Mouse (Mus musculus) hindbrain, embryonic 10.5 days (tissue): Measurements from ENCODE around the gene Pigyl. TPM values are rescaled to one million over a fixed set of nuclear protein-coding genes. Genes with fewer than 3 reads are reported as not detected.

Source experiments
- DNase-seq: peaks from one replicate; pipeline ENCODE4 v3.0.0-alpha.2; 2017; ENCODE audit warnings: low spot score
- H3K27ac ChIP-seq: fragments of 300-500 bp; sonication (generic); 2 replicates; pipeline ENCODE4 v1.5.1; 2016; ENCODE audit warnings: mild to moderate bottlenecking, moderate library complexity
- H3K27me3 ChIP-seq: fragments of 300-500 bp; sonication (generic); 2 replicates; pipeline ENCODE4 v1.6.1; 2016; ENCODE audit warnings: mild to moderate bottlenecking; ENCODE audit not compliant: poor library complexity, insufficient read depth, severe bottlenecking
- H3K36me3 ChIP-seq: fragments of 300-500 bp; sonication (generic); 2 replicates; pipeline ENCODE4 v1.6.1; 2016; ENCODE audit warnings: mild to moderate bottlenecking, moderate library complexity
- H3K4me1 ChIP-seq: fragments of 300-500 bp; sonication (generic); replicated peaks from 2 replicates; pipeline ENCODE4 v1.6.1; 2016; ENCODE audit warnings: mild to moderate bottlenecking
- H3K4me3 ChIP-seq: fragments of 300-500 bp; sonication (generic); 2 replicates; pipeline ENCODE4 v1.5.1; 2016; ENCODE audit warnings: mild to moderate bottlenecking, moderate library complexity
- H3K9me3 ChIP-seq: fragments of 300-500 bp; sonication (generic); 2 replicates; pipeline ENCODE4 v1.6.1; 2016; ENCODE audit warnings: mild to moderate bottlenecking, moderate library complexity
- WGBS: fragments of 180-500 bp; shearing (Covaris S2); methylation state at CpG from one replicate; pipeline ENCODE4 v1.1.7; 2016; 5-methylcytosine and 5-hydroxymethylcytosine counted together
- polyA plus RNA-seq: library from polyadenylated mRNA; unstranded; fragments of >200 nt; fragmentation: Nextera tagmentation; extraction: Ambion mirVana; gene quantifications from 2 replicates; pipeline ENCODE4 v1.2.1, GENCODE M21; 2016

Gene Pigyl
- polyA plus RNA-seq, 1 experiment from 2014 or later = 68.3 TPM

DNA sequence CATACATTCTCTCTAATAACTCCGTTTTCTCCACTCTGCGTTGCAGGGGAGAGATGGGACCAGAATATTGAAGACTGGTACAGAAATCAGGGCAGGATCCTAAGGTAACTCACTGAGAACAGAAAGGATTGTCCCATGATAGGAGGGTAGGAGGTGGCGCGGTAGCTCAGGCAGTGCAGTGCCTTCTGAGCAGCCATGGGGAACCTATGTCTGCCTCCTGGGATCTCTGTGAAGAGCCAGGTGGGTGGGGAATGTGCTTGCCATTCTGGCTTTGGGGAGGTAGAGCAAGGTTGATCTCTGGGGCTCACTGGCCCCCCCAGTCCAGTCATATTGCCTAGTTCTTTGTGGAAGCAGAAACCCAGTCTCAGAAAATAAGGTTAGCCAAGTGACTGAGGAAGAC, 11.1 kb downstream of the Pigyl start:
- Histone ChIP-seq H3K9me3 (peaks cover 6% of the 10 kb centered on the region), H3K36me3 (no peaks in the 10 kb centered on the region), H3K4me1 (peaks cover 13% of the 10 kb centered on the region), H3K27ac (no peak overlapping the region), H3K4me3 (no peak overlapping the region), H3K27me3 (peaks cover 11% of the 10 kb centered on the region)
- no peak for DNase-seq
- WGBS = 93% methylated on average over 4 of the region's 4 CpGs

GRCm38 (mm10) chr9:22169327-22169726, 12.7 kb downstream of the Pigyl start:
- H3K4me3 ChIP-seq = no peak overlapping the region
- no peaks in the 10 kb centered on the region for H3K27me3 ChIP-seq
- DNase-seq = no peak
- no peaks in the 10 kb centered on the region for H3K36me3 ChIP-seq
- 93% methylated on average over 11 of the region's 11 CpGs for WGBS
- peaks cover 6% of the 10 kb centered on the region for H3K9me3 ChIP-seq
- peaks cover 12% of the 10 kb centered on the region for H3K4me1 ChIP-seq
- H3K27ac ChIP-seq = no peak overlapping the region

DNA sequence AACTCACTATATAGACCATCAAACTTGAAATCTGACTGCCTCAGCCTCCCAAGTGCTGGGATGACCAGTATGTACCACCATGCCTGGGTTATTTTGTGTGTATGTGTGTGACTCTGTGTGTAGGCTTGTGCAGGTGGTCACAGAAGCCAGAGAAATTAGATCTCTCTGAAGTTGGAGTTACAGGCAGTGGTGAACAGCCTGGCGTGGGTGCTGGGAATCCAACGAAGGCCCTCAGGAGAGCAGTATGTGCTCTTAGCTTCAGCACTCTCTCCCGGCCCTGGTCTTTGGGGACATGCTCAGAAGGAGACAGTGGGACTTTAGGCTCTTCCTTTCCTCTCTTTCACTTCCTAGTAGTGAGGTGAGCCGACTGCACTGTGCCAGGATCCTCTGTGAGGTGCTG, 15.7 kb downstream of the Pigyl start:
- H3K27me3 ChIP-seq = no peaks in the 10 kb centered on the region
- no peak for DNase-seq
- WGBS = 88% methylated on average over 4 of the region's 4 CpGs
- peaks cover 14% of the 10 kb centered on the region for H3K9me3 ChIP-seq
- H3K4me3 ChIP-seq = no peak overlapping the region
- no peaks in the 10 kb centered on the region for H3K36me3 ChIP-seq
- H3K4me1 ChIP-seq = no peaks in the 10 kb centered on the region; the same call in 1 of the 2 replicates
- no peak overlapping the region for H3K27ac ChIP-seq

GRCm38 (mm10) chr9:22188025-22188611, 31.5 kb downstream of the Pigyl start, which contains the start of gene Zfp872:
Gene Zfp872 (plus strand): TSS chr9:22188090.
- no peaks in the 10 kb centered on the region for H3K36me3 ChIP-seq
- peaks cover 17% of the 10 kb centered on the region for H3K27me3 ChIP-seq
- H3K27ac ChIP-seq = peak within 1 kb of the TSS; percentile 67
- peaks cover 30% of the 10 kb centered on the region for H3K9me3 ChIP-seq
- H3K4me1 ChIP-seq = peaks cover 6% of the 10 kb centered on the region
- peak; percentile 67 for DNase-seq
- 12% methylated on average over 43 of the region's 43 CpGs for WGBS
- H3K4me3 ChIP-seq = peak within 1 kb of the TSS; percentile 55

DNA sequence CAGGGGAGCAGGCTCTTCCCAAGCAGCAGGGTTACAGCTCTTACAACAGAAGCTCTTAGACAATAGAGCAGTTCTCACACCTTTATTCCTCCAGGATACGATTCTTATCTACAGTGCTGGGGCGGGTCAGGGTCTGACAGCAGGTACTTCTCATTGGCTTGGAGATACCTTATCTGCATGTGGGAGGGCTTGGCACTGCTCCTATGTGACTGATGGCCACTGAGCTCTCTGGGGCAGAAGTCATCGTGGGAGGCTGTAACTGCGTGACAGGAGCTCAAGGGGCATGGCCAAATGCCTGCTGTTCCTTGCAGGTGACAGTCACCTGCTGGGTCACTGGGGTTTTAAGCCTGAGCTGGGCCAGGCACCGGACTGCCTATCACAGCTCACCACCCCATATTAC, 39.8 kb downstream of the Pigyl start:
- DNase-seq = no peak
- Histone ChIP-seq H3K36me3 (0 out of 2 replicates have a peak, but pooled peaks cover 7% of the 10 kb centered on the region), H3K4me3 (no peak overlapping the region), H3K27ac (no peak overlapping the region), H3K4me1 (no peaks in the 10 kb centered on the region), H3K27me3 (no peaks in the 10 kb centered on the region), H3K9me3 (peaks cover 28% of the 10 kb centered on the region)
- 49% methylated on average over 5 of the region's 5 CpGs for WGBS

Other genes with a start within 250 kb of the Pigyl start
- 8.9 and 10.9 TPM in 2 replicates for gene Rab3d, start 238.7 kb upstream of the Pigyl start, polyA plus RNA-seq
- gene Ccdc159, start 229.4 kb upstream of the Pigyl start, polyA plus RNA-seq = 4.2 and 5.1 TPM in 2 replicates
- gene Tmem205, start 229.3 kb upstream of the Pigyl start, polyA plus RNA-seq = 39.1 and 46.1 TPM in 2 replicates
- gene Plppr2, start 219.8 kb upstream of the Pigyl start, polyA plus RNA-seq = 15.6 and 30.6 TPM in 2 replicates
- gene Swsap1, start 201.1 kb upstream of the Pigyl start, polyA plus RNA-seq = 7.1 and 9.3 TPM in 2 replicates
- 9.3 and 9.6 TPM in 2 replicates for gene Epor, start 193.3 kb upstream of the Pigyl start, polyA plus RNA-seq
- 3.7 and 5.7 TPM in 2 replicates for gene Rgl3, start 167.4 kb upstream of the Pigyl start, polyA plus RNA-seq
- 5.1 and 6.7 TPM in 2 replicates for gene Ccdc151, start 154.2 kb upstream of the Pigyl start, polyA plus RNA-seq
- 115 and 120 TPM in 2 replicates for gene Prkcsh, start 154.0 kb upstream of the Pigyl start, polyA plus RNA-seq
- 22.7 and 57.1 TPM in 2 replicates for gene Elavl3, start 104.8 kb upstream of the Pigyl start, polyA plus RNA-seq
- gene Gm49318, start 85.6 kb upstream of the Pigyl start, polyA plus RNA-seq = not detected in 2 replicates
- 11.1 and 15.4 TPM in 2 replicates for gene Zfp653, start 85.5 kb upstream of the Pigyl start, polyA plus RNA-seq
- 42.6 and 45.5 TPM in 2 replicates for gene Ecsit, start 71.4 kb upstream of the Pigyl start, polyA plus RNA-seq
- 2.4 TPM in 2 replicates for gene Cnn1, start 57.6 kb upstream of the Pigyl start, polyA plus RNA-seq
- gene Elof1, start 39.7 kb upstream of the Pigyl start, polyA plus RNA-seq = 250 and 261 TPM in 2 replicates
- gene Acp5, start 21.1 kb upstream of the Pigyl start, polyA plus RNA-seq = 20.9 and 23.7 TPM in 2 replicates
- gene Zfp872, start 31.2 kb downstream of the Pigyl start, polyA plus RNA-seq = 0.11 TPM in 1 of 2 replicates, not detected in the other
- gene Zfp809, start 68.9 kb downstream of the Pigyl start, polyA plus RNA-seq = 9.0 and 10.5 TPM in 2 replicates
- 5.4 and 6.5 TPM in 2 replicates for gene Zfp599, start 103.0 kb downstream of the Pigyl start, polyA plus RNA-seq
- gene Zfp810, start 150.8 kb downstream of the Pigyl start, polyA plus RNA-seq = 24.3 and 29.0 TPM in 2 replicates
- 31.4 and 39.4 TPM in 2 replicates for gene Anln, start 232.3 kb downstream of the Pigyl start, polyA plus RNA-seq